Mouse (Mus musculus): ENCODE measurements at regions not wholly inside any gene's neighbourhood (a gene's known extent, or its start where the extent isn't known, plus 50 kb on each side); places are given as distances from the start of the nearest gene placed in this dataset.
A peak's percentile ranks its signal among the peaks of the same experiment; 100 is the strongest.

DNA sequence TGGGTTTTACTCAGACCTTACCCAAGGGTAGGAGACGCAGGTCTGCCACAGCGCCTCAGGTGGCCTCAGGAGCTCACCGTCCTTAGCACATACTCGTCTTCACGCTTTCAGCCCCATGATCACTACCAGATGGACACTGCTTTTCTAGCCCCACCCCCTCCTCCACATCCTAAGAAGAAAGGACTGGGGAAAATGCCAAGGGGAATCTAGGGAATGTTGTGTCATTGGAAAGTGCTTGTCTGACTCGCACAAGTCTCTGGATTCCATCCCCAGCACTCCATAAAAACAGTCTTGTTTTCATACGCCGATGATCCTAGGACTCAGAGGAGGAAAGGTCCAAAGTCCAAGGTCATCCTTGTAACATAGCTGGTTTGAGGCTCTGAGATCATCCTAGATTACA, 192.4 kb upstream of the Noct start:
- no peaks in the 10 kb centered on the region for H3K36me3 ChIP-seq (ENCODE audit: control insufficient read depth, insufficient read depth, low read length)
- H3K27me3 ChIP-seq (ENCODE audit: control insufficient read depth, insufficient read depth, low read length) = no peaks in the 10 kb centered on the region
- H3K4me2 ChIP-seq (ENCODE audit: low read depth, low read length, severe bottlenecking) = no peak overlapping the region
- H3K4me3 ChIP-seq (ENCODE audit: low read depth, low read length) = no peak overlapping the region
- DNase-seq (ENCODE audit: low spot score) = no peak
- ATAC-seq (replicated peaks; ENCODE audit: low FRiP score) = no peak
- no peak overlapping the region for H3K9ac ChIP-seq (ENCODE audit: low read length)
- no peaks in the 10 kb centered on the region for H3K4me1 ChIP-seq (replicated peaks; ENCODE audit: control insufficient read depth, insufficient read depth, low read length)
- WGBS = 79% methylated on average over 8 of the region's 8 CpGs
- H3K27ac ChIP-seq (ENCODE audit: low read depth, low read length) = no peak overlapping the region
- no peaks in the 10 kb centered on the region for H3K9me3 ChIP-seq (ENCODE audit: control insufficient read depth, low read length)

DNA sequence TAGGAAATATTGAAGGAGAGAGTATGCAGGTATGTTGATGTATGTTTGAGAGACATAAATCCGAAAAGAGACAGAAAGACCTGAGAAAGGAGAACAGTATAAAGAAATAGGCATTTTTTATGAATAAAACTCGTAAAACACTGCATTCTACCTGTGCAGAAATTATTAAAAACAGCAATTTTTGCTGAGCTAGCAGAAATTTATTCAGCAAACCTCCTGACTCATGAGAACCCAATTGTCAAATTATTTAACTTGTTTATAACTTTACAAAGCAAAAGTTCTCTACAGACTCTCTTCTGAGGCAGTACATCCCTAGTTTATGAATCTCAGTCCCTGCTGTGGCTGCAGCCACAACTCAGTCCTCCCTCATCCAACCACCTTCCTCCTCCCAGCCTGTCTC, 191.0 kb upstream of the Noct start:
- Histone ChIP-seq H3K4me3 (ENCODE audit: low read depth, low read length) (no peak overlapping the region), H3K4me2 (ENCODE audit: low read depth, low read length, severe bottlenecking) (no peak overlapping the region), H3K9ac (ENCODE audit: low read length) (no peak overlapping the region), H3K27me3 (ENCODE audit: control insufficient read depth, insufficient read depth, low read length) (no peaks in the 10 kb centered on the region), H3K9me3 (ENCODE audit: control insufficient read depth, low read length) (no peaks in the 10 kb centered on the region), H3K27ac (ENCODE audit: low read depth, low read length) (no peak overlapping the region), H3K36me3 (ENCODE audit: control insufficient read depth, insufficient read depth, low read length) (no peaks in the 10 kb centered on the region), H3K4me1 (replicated peaks; ENCODE audit: control insufficient read depth, insufficient read depth, low read length) (no peaks in the 10 kb centered on the region)
- no peak for DNase-seq (ENCODE audit: low spot score)
- WGBS = 85% methylated on average over 2 of the region's 2 CpGs
- no peak for ATAC-seq (replicated peaks; ENCODE audit: low FRiP score)

DNA sequence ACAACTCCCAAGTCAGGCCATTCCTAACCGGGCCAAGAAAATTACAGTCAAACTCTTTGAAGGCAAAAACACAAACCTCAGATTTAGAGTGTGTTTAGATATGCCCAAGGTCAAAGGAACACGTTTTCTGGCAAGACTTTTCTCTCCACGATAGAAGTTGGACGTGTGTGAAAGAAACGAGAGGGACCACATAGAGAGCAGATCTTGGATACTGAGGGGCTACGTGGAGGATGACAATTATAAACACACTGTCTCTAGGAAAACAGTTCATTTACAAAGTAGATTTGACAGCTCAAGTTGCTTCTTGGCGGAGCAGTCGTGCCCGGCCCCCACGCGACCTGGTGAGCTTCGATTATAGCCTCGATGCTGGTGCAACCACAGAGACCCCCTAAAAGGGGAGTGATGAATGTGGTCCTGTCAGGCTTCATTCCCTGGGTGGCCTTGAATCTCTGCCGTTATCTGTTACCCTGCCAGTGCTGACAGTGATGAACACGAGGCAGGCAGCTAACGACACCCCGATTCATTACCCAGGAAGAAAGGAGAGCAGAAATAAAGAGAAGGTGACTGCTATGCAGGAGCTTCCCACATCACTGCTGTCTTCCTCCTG, 187.4 kb upstream of the Noct start:
- H3K27ac ChIP-seq (ENCODE audit: low read depth, low read length) = no peak overlapping the region
- H3K27me3 ChIP-seq (ENCODE audit: control insufficient read depth, insufficient read depth, low read length) = no peaks in the 10 kb centered on the region
- H3K9me3 ChIP-seq (ENCODE audit: control insufficient read depth, low read length) = no peaks in the 10 kb centered on the region
- WGBS = 84% methylated on average over 17 of the region's 17 CpGs
- no peaks in the 10 kb centered on the region for H3K4me1 ChIP-seq (replicated peaks; ENCODE audit: control insufficient read depth, insufficient read depth, low read length)
- DNase-seq (ENCODE audit: low spot score) (no peak), ATAC-seq (replicated peaks; ENCODE audit: low FRiP score) (no peak)
- H3K4me3 ChIP-seq (ENCODE audit: low read depth, low read length) = no peak overlapping the region
- no peaks in the 10 kb centered on the region for H3K36me3 ChIP-seq (ENCODE audit: control insufficient read depth, insufficient read depth, low read length)
- H3K4me2 ChIP-seq (ENCODE audit: low read depth, low read length, severe bottlenecking) = no peak overlapping the region
- H3K9ac ChIP-seq (ENCODE audit: low read length) = no peak overlapping the region

DNA sequence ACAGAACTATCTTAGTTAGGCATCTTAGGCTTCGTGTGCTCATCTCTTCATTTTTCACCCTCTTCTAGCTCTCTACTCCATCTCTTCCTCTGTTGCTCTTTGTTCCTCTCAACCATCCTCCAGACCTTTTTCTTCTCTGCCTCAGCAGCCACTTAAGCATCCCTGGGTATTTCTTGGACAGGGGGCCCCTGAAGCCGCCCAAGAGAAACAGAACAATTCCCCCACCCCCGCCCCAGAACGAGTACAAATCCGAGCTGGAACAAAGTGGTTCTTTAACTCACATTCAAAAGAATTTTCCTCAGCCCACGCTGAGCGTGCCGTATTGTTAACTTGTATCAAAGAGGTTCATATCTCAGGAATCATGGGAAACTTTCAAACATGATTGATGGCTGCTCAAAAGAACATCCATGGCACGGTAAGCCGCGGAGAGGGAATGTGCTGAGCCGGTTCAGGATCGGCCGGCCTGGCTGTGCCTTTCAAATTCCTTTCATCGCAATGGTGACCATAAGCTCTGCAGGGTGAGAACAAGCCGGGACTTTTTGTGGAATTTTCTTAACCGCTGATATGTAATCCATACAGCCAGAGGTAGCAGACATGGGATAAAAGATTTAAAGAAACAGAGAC, 181.9 kb upstream of the Noct start:
- Histone ChIP-seq H3K9me3 (ENCODE audit: control insufficient read depth, low read length) (no peaks in the 10 kb centered on the region), H3K4me3 (ENCODE audit: low read depth, low read length) (no peak overlapping the region), H3K4me1 (replicated peaks; ENCODE audit: control insufficient read depth, insufficient read depth, low read length) (no peaks in the 10 kb centered on the region; the same call in 1 of the 2 replicates), H3K27me3 (ENCODE audit: control insufficient read depth, insufficient read depth, low read length) (no peaks in the 10 kb centered on the region), H3K9ac (ENCODE audit: low read length) (no peak overlapping the region; the same call in 1 of the 2 replicates), H3K4me2 (ENCODE audit: low read depth, low read length, severe bottlenecking) (peak overlapping the region; percentile 11; the same call in 1 of the 2 replicates), H3K36me3 (ENCODE audit: control insufficient read depth, insufficient read depth, low read length) (no peaks in the 10 kb centered on the region), H3K27ac (ENCODE audit: low read depth, low read length) (peak overlapping the region; percentile 57; the same call in 1 of the 2 replicates)
- 42% methylated on average over 17 of the region's 17 CpGs for WGBS
- ATAC-seq (replicated peaks; ENCODE audit: low FRiP score) = peak; percentile 83
- DNase-seq (ENCODE audit: low spot score) = peak; percentile 53

DNA sequence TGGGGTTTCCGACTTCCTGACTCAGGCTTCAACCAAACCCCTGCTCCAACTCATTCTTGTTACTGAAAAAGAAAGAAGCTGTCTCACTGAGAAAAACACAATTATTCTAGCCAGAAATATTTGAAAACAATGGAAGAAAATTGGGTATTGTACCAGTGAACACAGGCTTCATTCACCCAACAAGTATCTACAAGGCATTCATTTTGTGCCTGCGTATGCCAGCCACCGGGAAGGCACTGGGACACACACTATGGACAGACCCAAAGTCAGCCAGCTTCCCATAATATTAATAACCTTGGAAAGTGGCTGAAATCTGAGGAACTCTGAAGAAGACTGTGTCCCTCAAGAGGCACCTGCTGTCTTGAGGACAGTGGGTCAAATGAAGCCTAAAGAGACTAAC, 175.5 kb upstream of the Noct start:
- DNase-seq (ENCODE audit: low spot score) (no peak), ATAC-seq (replicated peaks; ENCODE audit: low FRiP score) (no peak)
- Histone ChIP-seq H3K4me2 (ENCODE audit: low read depth, low read length, severe bottlenecking) (no peak overlapping the region), H3K4me1 (replicated peaks; ENCODE audit: control insufficient read depth, insufficient read depth, low read length) (no peaks in the 10 kb centered on the region), H3K4me3 (ENCODE audit: low read depth, low read length) (no peak overlapping the region), H3K9ac (ENCODE audit: low read length) (no peak overlapping the region), H3K9me3 (ENCODE audit: control insufficient read depth, low read length) (peaks cover 5% of the 10 kb centered on the region; the same call in 1 of the 2 replicates), H3K27ac (ENCODE audit: low read depth, low read length) (no peak overlapping the region), H3K36me3 (ENCODE audit: control insufficient read depth, insufficient read depth, low read length) (no peaks in the 10 kb centered on the region), H3K27me3 (ENCODE audit: control insufficient read depth, insufficient read depth, low read length) (no peaks in the 10 kb centered on the region)
- WGBS = 94% methylated on average over 3 of the region's 3 CpGs

DNA sequence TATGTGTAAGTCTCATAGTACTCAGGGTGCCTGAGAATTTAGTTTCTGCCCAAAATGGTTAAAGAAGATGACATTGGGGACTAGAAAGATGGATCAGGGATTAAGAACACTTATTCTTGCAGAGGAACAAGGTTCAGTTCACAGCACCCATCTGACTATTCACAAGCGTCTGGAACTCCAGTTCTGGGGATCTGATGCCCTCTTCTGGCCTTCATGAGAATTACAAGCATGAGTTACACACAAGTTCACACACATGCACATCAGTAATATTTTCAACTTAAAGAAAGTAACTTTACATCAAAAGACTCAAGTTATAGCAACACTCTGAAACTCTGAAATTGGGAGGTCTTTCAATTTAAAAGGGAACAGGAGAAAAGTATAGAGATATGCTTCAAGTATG, 174.1 kb upstream of the Noct start:
- H3K9me3 ChIP-seq (ENCODE audit: control insufficient read depth, low read length) = peaks cover 5% of the 10 kb centered on the region; the same call in 1 of the 2 replicates
- no peak for DNase-seq (ENCODE audit: low spot score)
- ATAC-seq (replicated peaks; ENCODE audit: low FRiP score) = no peak
- H3K4me3 ChIP-seq (ENCODE audit: low read depth, low read length) = no peak overlapping the region
- H3K4me1 ChIP-seq (replicated peaks; ENCODE audit: control insufficient read depth, insufficient read depth, low read length) = no peaks in the 10 kb centered on the region
- no peak overlapping the region for H3K9ac ChIP-seq (ENCODE audit: low read length)
- WGBS = 97% methylated on average over 1 of the region's 1 CpGs
- no peaks in the 10 kb centered on the region for H3K36me3 ChIP-seq (ENCODE audit: control insufficient read depth, insufficient read depth, low read length)
- no peaks in the 10 kb centered on the region for H3K27me3 ChIP-seq (ENCODE audit: control insufficient read depth, insufficient read depth, low read length)
- no peak overlapping the region for H3K4me2 ChIP-seq (ENCODE audit: low read depth, low read length, severe bottlenecking)
- H3K27ac ChIP-seq (ENCODE audit: low read depth, low read length) = no peak overlapping the region

DNA sequence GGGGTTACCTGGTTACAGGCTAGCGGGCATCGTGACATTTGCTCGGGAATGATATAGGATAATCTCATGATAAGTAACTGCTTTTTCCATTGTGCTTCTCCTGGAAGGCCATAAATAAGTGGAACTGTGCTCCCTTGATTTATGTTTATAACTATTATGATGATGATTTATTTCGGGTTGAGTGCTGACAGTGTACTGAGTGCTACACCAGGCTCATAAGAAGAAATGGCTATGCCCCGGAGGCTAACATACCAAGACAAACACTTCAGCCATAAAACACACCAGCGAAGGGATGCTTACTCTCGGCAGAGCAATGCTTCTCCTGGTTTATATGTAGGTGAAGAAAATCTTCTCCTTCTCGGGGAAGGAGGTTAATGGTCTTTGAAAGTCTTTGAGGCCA, 169.2 kb upstream of the Noct start:
- Histone ChIP-seq H3K36me3 (ENCODE audit: control insufficient read depth, insufficient read depth, low read length) (no peaks in the 10 kb centered on the region), H3K4me2 (ENCODE audit: low read depth, low read length, severe bottlenecking) (no peak overlapping the region), H3K27me3 (ENCODE audit: control insufficient read depth, insufficient read depth, low read length) (no peaks in the 10 kb centered on the region), H3K9me3 (ENCODE audit: control insufficient read depth, low read length) (peaks cover 1% of the 10 kb centered on the region; the same call in 1 of the 2 replicates), H3K27ac (ENCODE audit: low read depth, low read length) (no peak overlapping the region), H3K9ac (ENCODE audit: low read length) (no peak overlapping the region), H3K4me3 (ENCODE audit: low read depth, low read length) (no peak overlapping the region), H3K4me1 (replicated peaks; ENCODE audit: control insufficient read depth, insufficient read depth, low read length) (no peaks in the 10 kb centered on the region)
- DNase-seq (ENCODE audit: low spot score) (no peak), ATAC-seq (replicated peaks; ENCODE audit: low FRiP score) (no peak)
- 91% methylated on average over 8 of the region's 8 CpGs for WGBS

DNA sequence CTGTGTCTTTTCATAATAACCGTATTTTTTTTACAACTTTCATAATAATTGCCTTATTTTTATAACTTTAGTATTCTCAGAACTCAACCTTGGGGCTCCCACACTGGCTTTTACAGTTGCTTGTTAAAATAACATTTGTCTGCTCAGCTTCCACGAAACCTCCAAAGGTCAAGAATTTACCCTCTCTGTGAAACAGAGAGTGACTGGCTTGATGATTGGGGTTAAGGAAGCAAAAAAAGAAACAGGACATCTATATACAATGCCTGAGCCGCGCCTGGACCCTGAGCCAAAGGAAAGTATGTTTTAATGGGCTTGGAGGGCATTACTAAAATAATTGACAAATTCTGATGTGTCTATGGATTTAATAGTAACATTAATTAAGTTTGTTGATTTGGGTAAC, 160.0 kb upstream of the Noct start:
- Histone ChIP-seq H3K9me3 (ENCODE audit: control insufficient read depth, low read length) (no peaks in the 10 kb centered on the region), H3K9ac (ENCODE audit: low read length) (no peak overlapping the region), H3K4me2 (ENCODE audit: low read depth, low read length, severe bottlenecking) (no peak overlapping the region), H3K4me1 (replicated peaks; ENCODE audit: control insufficient read depth, insufficient read depth, low read length) (no peaks in the 10 kb centered on the region), H3K4me3 (ENCODE audit: low read depth, low read length) (no peak overlapping the region), H3K27ac (ENCODE audit: low read depth, low read length) (no peak overlapping the region), H3K36me3 (ENCODE audit: control insufficient read depth, insufficient read depth, low read length) (no peaks in the 10 kb centered on the region), H3K27me3 (ENCODE audit: control insufficient read depth, insufficient read depth, low read length) (no peaks in the 10 kb centered on the region)
- ATAC-seq (replicated peaks; ENCODE audit: low FRiP score) = no peak
- DNase-seq (ENCODE audit: low spot score) = no peak
- 61% methylated on average over 4 of the region's 4 CpGs for WGBS

DNA sequence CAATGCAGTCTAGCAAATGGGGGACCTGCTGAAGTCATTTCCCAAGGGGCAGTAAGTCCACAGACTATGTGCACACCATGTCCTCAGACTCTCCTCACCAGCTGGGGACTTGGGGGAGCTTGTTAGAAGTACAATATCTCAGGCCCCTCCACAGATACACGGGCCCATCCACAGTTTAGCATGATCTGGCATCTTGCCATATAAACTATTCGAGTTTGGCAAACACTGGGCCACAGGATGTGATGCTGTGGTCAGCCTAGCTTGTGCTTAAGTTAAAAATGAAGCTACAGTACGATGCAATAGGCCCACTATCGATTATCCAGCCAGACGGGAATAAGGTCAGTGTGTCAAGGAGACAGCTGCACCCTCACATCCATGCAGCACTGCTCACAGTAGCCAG, 157.9 kb upstream of the Noct start:
- 71% methylated on average over 5 of the region's 5 CpGs for WGBS
- no peak for ATAC-seq (replicated peaks; ENCODE audit: low FRiP score)

More for the DNA sequence above, 157.9 kb upstream of the Noct start:
- H3K36me3 ChIP-seq (ENCODE audit: control insufficient read depth, insufficient read depth, low read length) = no peaks in the 10 kb centered on the region
- no peaks in the 10 kb centered on the region for H3K27me3 ChIP-seq (ENCODE audit: control insufficient read depth, insufficient read depth, low read length)
- H3K4me3 ChIP-seq (ENCODE audit: low read depth, low read length) = no peak overlapping the region
- H3K9ac ChIP-seq (ENCODE audit: low read length) = no peak overlapping the region
- no peaks in the 10 kb centered on the region for H3K9me3 ChIP-seq (ENCODE audit: control insufficient read depth, low read length)
- H3K27ac ChIP-seq (ENCODE audit: low read depth, low read length) = no peak overlapping the region
- DNase-seq (ENCODE audit: low spot score) = no peak
- no peaks in the 10 kb centered on the region for H3K4me1 ChIP-seq (replicated peaks; ENCODE audit: control insufficient read depth, insufficient read depth, low read length)
- H3K4me2 ChIP-seq (ENCODE audit: low read depth, low read length, severe bottlenecking) = no peak overlapping the region
